Mouse (Mus musculus) embryonic fibroblast, embryonic 13.5 days (primary cell): ENCODE results near the gene F2r.

Source experiments
- CTCF ChIP-seq: IDR thresholded peaks from 2 replicates; pipeline ENCODE4 v1.5.1; 2011; ENCODE audit warnings: mild to moderate bottlenecking, control low read depth, low read length, moderate library complexity, borderline replicate concordance; ENCODE audit not compliant: insufficient read depth
- POLR2A ChIP-seq: IDR thresholded peaks from 2 replicates; pipeline ENCODE4 v1.6.1; 2011; ENCODE audit warnings: low read depth, mild to moderate bottlenecking, control low read depth, low read length, moderate library complexity

DNA sequence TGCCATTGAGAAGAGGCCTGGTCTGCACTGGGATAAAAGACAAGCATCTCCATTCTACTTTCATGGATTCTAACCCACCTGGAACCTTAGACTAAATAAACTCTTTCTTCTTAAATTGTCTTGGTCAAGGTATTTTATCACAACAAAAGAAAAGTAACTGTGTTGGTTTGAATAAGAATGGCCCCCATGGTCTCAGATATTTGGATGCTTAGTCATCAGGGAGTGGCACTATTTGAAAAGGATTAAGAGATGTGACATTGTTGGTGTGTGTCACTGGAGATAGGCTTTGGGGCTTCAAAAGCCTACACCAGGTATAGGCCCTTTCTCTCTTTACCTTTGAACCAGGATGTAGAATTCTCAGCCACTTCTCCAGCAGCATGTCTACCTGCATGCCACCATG lies 49.0 kb downstream of the F2r start:
- TF ChIP-seq CTCF, result no peak
- TF ChIP-seq POLR2A, result no peak
